Mouse (Mus musculus): ENCODE data around the gene Slc1a3. TPM values are rescaled to one million over a fixed set of nuclear protein-coding genes. Genes with fewer than 3 reads are reported as not detected.
"Not testable (repeated sequence)": the region's sequence is repeated elsewhere in the genome, so short reads cannot be mapped to it uniquely, and the experiment has no call there.

The Slc1a3 gene
- polyA plus RNA-seq, 1 experiment from 2014 or later, result 227 TPM

- Histone ChIP-seq H3K27ac (replicated peaks) (no peak overlapping the region), H3K36me3 (no peaks in the 10 kb centered on the region), H3K4me3 (no peak overlapping the region), H3K27me3 (no peaks in the 10 kb centered on the region), H3K9me3 (no peaks in the 10 kb centered on the region), H3K4me2 (no peak overlapping the region), H3K9ac (no peak overlapping the region), H3K4me1 (replicated peaks) (no peaks in the 10 kb centered on the region)
- no peak for ATAC-seq (ENCODE audit: low FRiP score, low read depth)
- 56% methylated on average over 3 of the region's 3 CpGs for WGBS
These were observed 12.6 kb downstream of the Slc1a3 start for GRCm38 (mm10) chr15:8697976-8698375.

- Histone ChIP-seq H3K9me3 (no peaks in the 10 kb centered on the region), H3K27ac (replicated peaks) (no peak overlapping the region), H3K9ac (no peak overlapping the region), H3K4me1 (replicated peaks) (no peaks in the 10 kb centered on the region), H3K4me2 (no peak overlapping the region), H3K27me3 (no peaks in the 10 kb centered on the region), H3K4me3 (no peak overlapping the region), H3K36me3 (no peaks in the 10 kb centered on the region)
- 65% methylated on average over 3 of the region's 3 CpGs for WGBS
- no peak for ATAC-seq (ENCODE audit: low FRiP score, low read depth)
These were observed 13.1 kb downstream of the Slc1a3 start for GRCm38 (mm10) chr15:8697500-8697899.

GRCm38 (mm10) chr15:8690141-8690540 lies 20.4 kb downstream of the Slc1a3 start:
- 95% methylated on average over 6 of the region's 6 CpGs for WGBS
- H3K27me3 ChIP-seq; H3K9ac ChIP-seq; H3K36me3 ChIP-seq; H3K4me2 ChIP-seq; H3K9me3 ChIP-seq; H3K4me3 ChIP-seq; H3K4me1 ChIP-seq (replicated peaks); H3K27ac ChIP-seq (replicated peaks); ATAC-seq (ENCODE audit: low FRiP score, low read depth): not testable (repeated sequence)

GRCm38 (mm10) chr15:8686846-8687245 lies 23.7 kb downstream of the Slc1a3 start:
- Histone ChIP-seq H3K9me3 (no peaks in the 10 kb centered on the region), H3K9ac (no peak overlapping the region), H3K4me2 (no peak overlapping the region), H3K27me3 (no peaks in the 10 kb centered on the region), H3K27ac (replicated peaks) (no peak overlapping the region), H3K4me3 (no peak overlapping the region), H3K36me3 (no peaks in the 10 kb centered on the region), H3K4me1 (replicated peaks) (no peaks in the 10 kb centered on the region)
- WGBS, result 91% methylated on average over 4 of the region's 4 CpGs
- no peak for ATAC-seq (ENCODE audit: low FRiP score, low read depth)

- WGBS, result 75% methylated on average over 7 of the region's 7 CpGs
- H3K36me3 ChIP-seq, result no peaks in the 10 kb centered on the region
- no peak overlapping the region for H3K27ac ChIP-seq (replicated peaks)
- H3K4me3 ChIP-seq, result no peak overlapping the region
- no peaks in the 10 kb centered on the region for H3K27me3 ChIP-seq
- no peaks in the 10 kb centered on the region for H3K4me1 ChIP-seq (replicated peaks)
- no peak for ATAC-seq (ENCODE audit: low FRiP score, low read depth)
- H3K9ac ChIP-seq, result no peak overlapping the region
- no peak overlapping the region for H3K4me2 ChIP-seq
- H3K9me3 ChIP-seq, result no peaks in the 10 kb centered on the region
These were observed 25.1 kb downstream of the Slc1a3 start for GRCm38 (mm10) chr15:8685506-8685905.

GRCm38 (mm10) chr15:8684263-8684662 lies 26.3 kb downstream of the Slc1a3 start:
- ATAC-seq (ENCODE audit: low FRiP score, low read depth), result no peak
- Histone ChIP-seq H3K36me3 (no peaks in the 10 kb centered on the region), H3K9ac (no peak overlapping the region), H3K4me2 (no peak overlapping the region), H3K4me3 (no peak overlapping the region), H3K27ac (replicated peaks) (no peak overlapping the region), H3K4me1 (replicated peaks) (no peaks in the 10 kb centered on the region), H3K9me3 (no peaks in the 10 kb centered on the region), H3K27me3 (no peaks in the 10 kb centered on the region)
- 72% methylated on average over 3 of the region's 3 CpGs for WGBS

- ATAC-seq (ENCODE audit: low FRiP score, low read depth), result no peak
- Histone ChIP-seq H3K4me3 (no peak overlapping the region), H3K4me1 (replicated peaks) (no peaks in the 10 kb centered on the region)
These were observed 27.7 kb downstream of the Slc1a3 start for GRCm38 (mm10) chr15:8682871-8683270.

GRCm38 (mm10) chr15:8682421-8682820 lies 28.1 kb downstream of the Slc1a3 start:
- H3K27me3 ChIP-seq, result no peaks in the 10 kb centered on the region
- WGBS, result 83% methylated on average over 9 of the region's 9 CpGs
- H3K4me1 ChIP-seq (replicated peaks), result no peaks in the 10 kb centered on the region
- ATAC-seq (ENCODE audit: low FRiP score, low read depth), result no peak
- no peak overlapping the region for H3K4me3 ChIP-seq
- H3K4me2 ChIP-seq, result no peak overlapping the region
- no peaks in the 10 kb centered on the region for H3K36me3 ChIP-seq
- no peak overlapping the region for H3K27ac ChIP-seq (replicated peaks)
- no peaks in the 10 kb centered on the region for H3K9me3 ChIP-seq
- no peak overlapping the region for H3K9ac ChIP-seq

More at GRCm38 (mm10) chr15:8682871-8683270, 27.7 kb downstream of the Slc1a3 start:
- WGBS, result 93% methylated on average over 3 of the region's 3 CpGs
- Histone ChIP-seq H3K4me2 (no peak overlapping the region), H3K27me3 (no peaks in the 10 kb centered on the region), H3K36me3 (no peaks in the 10 kb centered on the region), H3K27ac (replicated peaks) (no peak overlapping the region), H3K9ac (no peak overlapping the region), H3K9me3 (no peaks in the 10 kb centered on the region)

- Histone ChIP-seq H3K4me1 (replicated peaks) (no peaks in the 10 kb centered on the region), H3K9ac (no peak overlapping the region), H3K4me3 (no peak overlapping the region), H3K27ac (replicated peaks) (no peak overlapping the region), H3K4me2 (no peak overlapping the region), H3K36me3 (no peaks in the 10 kb centered on the region), H3K27me3 (no peaks in the 10 kb centered on the region), H3K9me3 (no peaks in the 10 kb centered on the region)
- ATAC-seq (ENCODE audit: low FRiP score, low read depth), result no peak
- 50% methylated on average over 7 of the region's 7 CpGs for WGBS
These were observed 28.6 kb downstream of the Slc1a3 start for GRCm38 (mm10) chr15:8681971-8682370.

- Histone ChIP-seq H3K36me3 (no peaks in the 10 kb centered on the region), H3K9ac (no peak overlapping the region), H3K4me2 (no peak overlapping the region), H3K27ac (replicated peaks) (no peak overlapping the region), H3K4me1 (replicated peaks) (no peaks in the 10 kb centered on the region), H3K9me3 (no peaks in the 10 kb centered on the region), H3K4me3 (no peak overlapping the region), H3K27me3 (no peaks in the 10 kb centered on the region)
- ATAC-seq (ENCODE audit: low FRiP score, low read depth), result no peak
- WGBS, result 89% methylated on average over 5 of the region's 5 CpGs
These were observed 29.6 kb downstream of the Slc1a3 start for GRCm38 (mm10) chr15:8681009-8681408.

GRCm38 (mm10) chr15:8676959-8677358 lies 33.6 kb downstream of the Slc1a3 start:
- Histone ChIP-seq H3K4me3 (no peak overlapping the region), H3K4me2 (no peak overlapping the region), H3K9ac (no peak overlapping the region), H3K9me3 (no peaks in the 10 kb centered on the region), H3K27me3 (no peaks in the 10 kb centered on the region), H3K36me3 (no peaks in the 10 kb centered on the region), H3K27ac (replicated peaks) (no peak overlapping the region), H3K4me1 (replicated peaks) (no peaks in the 10 kb centered on the region)
- 94% methylated on average over 2 of the region's 2 CpGs for WGBS
- ATAC-seq (ENCODE audit: low FRiP score, low read depth), result no peak

- no peak overlapping the region for H3K27ac ChIP-seq (replicated peaks)
- WGBS, result 77% methylated on average over 5 of the region's 5 CpGs
- H3K27me3 ChIP-seq, result no peaks in the 10 kb centered on the region
- H3K36me3 ChIP-seq, result no peaks in the 10 kb centered on the region
- H3K9me3 ChIP-seq, result no peaks in the 10 kb centered on the region
- no peak overlapping the region for H3K4me3 ChIP-seq
- H3K4me1 ChIP-seq (replicated peaks), result no peaks in the 10 kb centered on the region
- H3K9ac ChIP-seq, result no peak overlapping the region
- no peak overlapping the region for H3K4me2 ChIP-seq
- ATAC-seq (ENCODE audit: low FRiP score, low read depth), result no peak
These were observed 34.3 kb downstream of the Slc1a3 start for GRCm38 (mm10) chr15:8676211-8676691.

GRCm38 (mm10) chr15:8675616-8676015 lies 34.9 kb downstream of the Slc1a3 start:
- no peak for ATAC-seq (ENCODE audit: low FRiP score, low read depth)
- Histone ChIP-seq H3K27me3 (no peaks in the 10 kb centered on the region), H3K4me3 (no peak overlapping the region), H3K4me2 (no peak overlapping the region), H3K36me3 (no peaks in the 10 kb centered on the region), H3K4me1 (replicated peaks) (no peaks in the 10 kb centered on the region), H3K9ac (no peak overlapping the region), H3K27ac (replicated peaks) (no peak overlapping the region), H3K9me3 (no peaks in the 10 kb centered on the region)
- WGBS, result 92% methylated on average over 4 of the region's 4 CpGs
